Mouse (Mus musculus): ENCODE results near the gene Mas1.

Gene Mas1

GRCm38 (mm10) chr17:12868043-12868442, at the start of gene Mas1:
Mas1 (minus strand) TSS chr17:12868143.
- in situ Hi-C loops (cut with MboI, MseI): loop anchor here (25.0 kb wide), 1 partner anchor 294 kb away; no protein-coding TSS in a partner anchor

- in situ Hi-C loops (cut with MboI, MseI): no loop called here
Measured at GRCm38 (mm10) chr17:12916588-12917380, 48.8 kb upstream of the Mas1 start.

GRCm38 (mm10) chr17:12915881-12916583, 48.1 kb upstream of the Mas1 start, which contains the start of gene Mrpl18:
Mrpl18 (minus strand) TSS chr17:12916345.
- in situ Hi-C loops (cut with MboI, MseI): no loop called here

- in situ Hi-C loops (cut with MboI, MseI): no loop called here
Measured at GRCm38 (mm10) chr17:12915488-12915880, 47.5 kb upstream of the Mas1 start, which contains the start of gene Tcp1. Tcp1 (plus strand) TSS chr17:12915701.

GRCm38 (mm10) chr17:12910391-12910790, 42.4 kb upstream of the Mas1 start:
- in situ Hi-C loops (cut with MboI, MseI): loop anchor here (5.0 kb wide), 1 partner anchor 77 kb away; no protein-coding TSS in a partner anchor

GRCm38 (mm10) chr17:12909361-12910280, 41.7 kb upstream of the Mas1 start, which contains the start of gene Pnldc1:
Pnldc1 (minus strand) TSS chr17:12910230.
- in situ Hi-C loops (cut with MboI, MseI): loop anchor here (5.0 kb wide), 1 partner anchor 78 kb away; no protein-coding TSS in a partner anchor

GRCm38 (mm10) chr17:12906436-12906835, 38.5 kb upstream of the Mas1 start:
- in situ Hi-C loops (cut with MboI, MseI): no loop called here

GRCm38 (mm10) chr17:12905810-12906209, 37.9 kb upstream of the Mas1 start:
- in situ Hi-C loops (cut with MboI, MseI): no loop called here

- in situ Hi-C loops (cut with MboI, MseI): no loop called here
Measured at GRCm38 (mm10) chr17:12904349-12904748, 36.4 kb upstream of the Mas1 start.

- in situ Hi-C loops (cut with MboI, MseI): no loop called here
Measured at GRCm38 (mm10) chr17:12903372-12904333, 35.7 kb upstream of the Mas1 start.

- in situ Hi-C loops (cut with MboI, MseI): no loop called here
Measured at GRCm38 (mm10) chr17:12902291-12902690, 34.3 kb upstream of the Mas1 start.

- in situ Hi-C loops (cut with MboI, MseI): loop anchor here (25.0 kb wide), 1 partner anchor 439 kb away; no protein-coding TSS in a partner anchor
Measured at GRCm38 (mm10) chr17:12898607-12899006, 30.7 kb upstream of the Mas1 start.

GRCm38 (mm10) chr17:12897674-12898073, 29.7 kb upstream of the Mas1 start:
- in situ Hi-C loops (cut with MboI, MseI): loop anchor here (25.0 kb wide), 1 partner anchor 440 kb away; no protein-coding TSS in a partner anchor

GRCm38 (mm10) chr17:12892033-12892432, 24.1 kb upstream of the Mas1 start:
- in situ Hi-C loops (cut with MboI, MseI): loop anchor here (25.0 kb wide), 1 partner anchor 445 kb away; no protein-coding TSS in a partner anchor

GRCm38 (mm10) chr17:12891054-12891453, 23.1 kb upstream of the Mas1 start:
- in situ Hi-C loops (cut with MboI, MseI): loop anchor here (25.0 kb wide), 1 partner anchor 446 kb away; no protein-coding TSS in a partner anchor

- in situ Hi-C loops (cut with MboI, MseI): loop anchor here (25.0 kb wide), 1 partner anchor 450 kb away; no protein-coding TSS in a partner anchor
Measured at GRCm38 (mm10) chr17:12887021-12887775, 19.3 kb upstream of the Mas1 start.

- in situ Hi-C loops (cut with MboI, MseI): loop anchor here (25.0 kb wide), 1 partner anchor 451 kb away; no protein-coding TSS in a partner anchor
Measured at GRCm38 (mm10) chr17:12886620-12887019, 18.7 kb upstream of the Mas1 start.

GRCm38 (mm10) chr17:12881216-12881615, 13.3 kb upstream of the Mas1 start:
- in situ Hi-C loops (cut with MboI, MseI): loop anchor here (25.0 kb wide), 1 partner anchor 456 kb away; no protein-coding TSS in a partner anchor

GRCm38 (mm10) chr17:12880178-12880577, 12.2 kb upstream of the Mas1 start:
- in situ Hi-C loops (cut with MboI, MseI): loop anchor here (25.0 kb wide), 1 partner anchor 457 kb away; no protein-coding TSS in a partner anchor
